Mouse (Mus musculus): Measurements from ENCODE around the gene Slc5a7. TPM values are rescaled to one million over a fixed set of nuclear protein-coding genes. Genes with fewer than 3 reads are reported as not detected.

Slc5a7 gene
- not detected for total RNA-seq (2021)
- long read RNA-seq, experiment 1 = 0 reads
- long read RNA-seq, experiment 2, partial matches to known transcripts = 0 of 1 reads
- long read RNA-seq, experiment 2, other reads (novel, unspliced or antisense) = 1 of 1 reads

- no peak for DNase-seq (ENCODE audit: low spot score in 2 of 2)
Measured at GRCm38 (mm10) chr17:54298934-54299333, at the start of gene Slc5a7. Gene Slc5a7, minus strand, starts transcription at chr17:54299034.

- no peak for DNase-seq (ENCODE audit: low spot score in 2 of 2)
Measured at GRCm38 (mm10) chr17:54347672-54348071, 48.8 kb upstream of the Slc5a7 start.

GRCm38 (mm10) chr17:54343395-54343794 is 44.6 kb upstream of the Slc5a7 start:
- DNase-seq (ENCODE audit: low spot score in 2 of 2) = no peak

GRCm38 (mm10) chr17:54298232-54298924 is 456 bp downstream of the Slc5a7 start:
- no peak for DNase-seq (ENCODE audit: low spot score in 2 of 2)

GRCm38 (mm10) chr17:54250783-54251182 is 48.1 kb downstream of the Slc5a7 start:
- DNase-seq (ENCODE audit: low spot score in 2 of 2) = no peak

- DNase-seq (ENCODE audit: low spot score in 2 of 2) = no peak
Measured at GRCm38 (mm10) chr17:54243650-54244300, 55.1 kb downstream of the Slc5a7 start.

- no peak for DNase-seq (ENCODE audit: low spot score in 2 of 2)
Measured at GRCm38 (mm10) chr17:54239435-54239834, 59.4 kb downstream of the Slc5a7 start.
